Mouse (Mus musculus) forebrain, embryonic 10.5 days (tissue): Measurements from ENCODE around the gene H2-Eb1. TPM values are rescaled to one million over a fixed set of nuclear protein-coding genes. Genes with fewer than 3 reads are reported as not detected.

Experiments
- DNase-seq: peaks from one replicate; pipeline ENCODE4 v3.0.0-alpha.2; 2017; ENCODE audit warnings: low spot score; ENCODE audit errors: extremely low spot score
- H3K27ac ChIP-seq: fragments of 300-500 bp; sonication (generic); 2 replicates; pipeline ENCODE4 v1.5.1; 2016; ENCODE audit warnings: mild to moderate bottlenecking
- H3K27me3 ChIP-seq: fragments of 300-500 bp; sonication (generic); 2 replicates; pipeline ENCODE4 v1.6.1; 2016; ENCODE audit warnings: mild to moderate bottlenecking; ENCODE audit not compliant: poor library complexity, severe bottlenecking
- H3K36me3 ChIP-seq: fragments of 300-500 bp; sonication (generic); replicated peaks from 2 replicates; pipeline ENCODE4 v1.6.1; 2016; ENCODE audit warnings: mild to moderate bottlenecking, moderate library complexity
- H3K4me1 ChIP-seq: fragments of 300-500 bp; sonication (generic); 2 replicates; pipeline ENCODE4 v1.6.1; 2016
- H3K4me3 ChIP-seq: fragments of 300-500 bp; sonication (generic); 2 replicates; pipeline ENCODE4 v1.5.1; 2016; ENCODE audit warnings: mild to moderate bottlenecking, moderate library complexity
- H3K9me3 ChIP-seq: fragments of 300-500 bp; sonication (generic); 2 replicates; pipeline ENCODE4 v1.6.1; 2016; ENCODE audit warnings: mild to moderate bottlenecking, moderate library complexity
- WGBS: fragments of 180-500 bp; shearing (Covaris S2); methylation state at CpG from one replicate; pipeline ENCODE4 v1.1.7; 2016; 5-methylcytosine and 5-hydroxymethylcytosine counted together
- polyA plus RNA-seq: library from polyadenylated mRNA; unstranded; fragments of >200 nt; fragmentation: Nextera tagmentation; extraction: Ambion mirVana; gene quantifications from 2 replicates; pipeline ENCODE4 v1.2.1, GENCODE M21; 2016

Gene H2-Eb1
- 0.54 and 1.0 TPM in 2 replicates for polyA plus RNA-seq

DNA sequence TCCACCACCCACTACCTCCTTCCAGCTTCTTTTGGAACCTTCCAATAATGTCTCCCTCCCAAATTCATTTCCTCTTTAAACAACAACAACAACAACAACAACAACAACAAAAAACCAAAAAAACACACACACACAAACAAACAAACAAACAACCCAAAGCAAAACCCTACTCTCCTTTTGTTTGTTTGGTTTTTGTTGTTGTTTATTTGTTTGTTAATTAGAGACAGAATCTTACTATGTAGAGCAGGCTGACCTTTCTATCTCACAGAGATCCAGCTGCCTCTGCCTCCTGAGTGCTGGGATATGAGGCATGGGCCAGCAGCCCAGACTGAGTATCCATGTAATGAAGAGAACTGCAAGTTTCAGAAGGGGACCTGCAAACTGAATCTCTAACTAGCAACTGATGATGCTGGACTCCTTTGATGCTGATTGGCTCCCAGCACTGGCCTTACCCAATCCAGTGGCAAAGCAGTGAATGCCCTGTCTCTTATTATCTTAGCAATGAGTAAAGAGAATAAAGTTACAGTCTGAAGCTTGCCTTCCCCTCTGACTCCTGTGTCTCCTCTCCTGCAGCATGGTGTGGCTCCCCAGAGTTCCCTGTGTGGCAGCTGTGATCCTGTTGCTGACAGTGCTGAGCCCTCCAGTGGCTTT lies at the start of gene H2-Eb1:
Gene H2-Eb1 (plus strand): TSS at position 488 of the 651 bp plus-strand sequence.
- Histone ChIP-seq H3K9me3 (no peaks in the 10 kb centered on the region), H3K27me3 (peaks cover 11% of the 10 kb centered on the region), H3K4me3 (no peak within 1 kb of the TSS), H3K36me3 (no peaks in the 10 kb centered on the region), H3K27ac (no peak within 1 kb of the TSS), H3K4me1 (peaks cover 11% of the 10 kb centered on the region)
- peak; percentile 61 for DNase-seq

DNA sequence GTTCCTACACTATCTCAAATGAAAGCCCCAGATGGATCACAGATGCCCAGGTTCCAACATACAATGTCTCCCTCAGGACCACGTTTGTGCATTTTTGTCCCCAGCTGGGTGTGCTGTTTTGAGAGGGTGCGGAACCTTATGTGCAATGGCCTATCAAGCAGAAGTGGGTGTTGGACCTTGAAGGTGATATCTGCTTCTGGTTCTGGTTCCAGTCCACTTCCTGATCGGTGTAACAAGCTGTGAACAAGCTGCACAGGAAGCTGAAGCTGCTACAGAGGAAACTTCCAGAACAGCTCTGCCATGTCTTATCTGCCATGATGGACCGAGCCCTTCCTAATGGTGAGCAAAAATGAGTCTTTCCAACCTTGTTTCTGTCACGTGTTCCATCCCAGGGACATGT lies 49.2 kb upstream of the H2-Eb1 start:
- Histone ChIP-seq H3K9me3 (no peaks in the 10 kb centered on the region), H3K27me3 (no peaks in the 10 kb centered on the region; the same call in 1 of the 2 replicates), H3K4me1 (no peaks in the 10 kb centered on the region), H3K4me3 (no peak overlapping the region), H3K36me3 (no peaks in the 10 kb centered on the region), H3K27ac (no peak overlapping the region)
- no peak for DNase-seq
- WGBS: 82% methylated on average over 5 of the region's 5 CpGs

DNA sequence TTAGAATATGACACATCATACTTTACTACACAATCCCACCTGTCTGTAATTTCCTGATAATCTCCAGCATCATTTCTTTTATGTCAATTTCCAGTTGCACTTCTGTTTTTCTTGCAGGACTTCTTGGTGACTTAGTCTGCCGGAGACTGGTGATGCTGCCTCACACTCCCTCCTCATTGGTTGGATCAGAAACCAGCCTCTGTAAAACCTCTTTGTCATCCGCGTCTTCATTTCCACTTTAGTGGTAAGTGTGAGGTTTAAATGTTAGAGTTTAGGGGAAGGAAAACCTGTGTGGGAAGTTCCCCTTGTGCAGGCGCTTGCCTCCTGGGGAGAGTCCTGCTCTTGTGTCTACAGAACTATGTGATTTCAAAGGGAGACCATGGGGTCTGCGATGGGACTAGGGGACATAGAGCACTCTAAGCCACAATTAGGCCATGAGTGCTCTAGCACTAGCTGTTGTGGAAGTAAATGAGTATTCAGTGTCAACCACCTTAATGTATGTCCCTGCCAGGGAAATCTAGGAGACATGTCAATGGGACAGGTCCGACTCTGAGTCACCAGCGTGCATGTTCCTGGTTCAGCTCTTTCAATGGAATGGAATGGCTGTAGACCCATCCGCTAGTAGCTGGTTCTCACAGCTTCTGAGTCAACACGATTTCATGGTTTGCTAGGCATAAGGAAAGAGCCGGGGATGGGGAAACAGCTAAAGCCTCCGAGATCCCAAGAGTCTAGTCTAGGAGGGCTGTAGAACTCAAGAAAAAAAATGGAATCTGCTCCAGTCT lies 47.9 kb upstream of the H2-Eb1 start, which contains the start of gene H2-Ab1:
Gene H2-Ab1 (plus strand): TSS at position 96 of the 782 bp plus-strand sequence.
- Histone ChIP-seq H3K9me3 (no peaks in the 10 kb centered on the region), H3K27ac (no peak within 1 kb of the TSS), H3K4me3 (no peak within 1 kb of the TSS), H3K4me1 (peaks cover 1% of the 10 kb centered on the region; the same call in 1 of the 2 replicates), H3K27me3 (peaks cover 12% of the 10 kb centered on the region), H3K36me3 (no peaks in the 10 kb centered on the region)
- DNase-seq: no peak
- WGBS: 74% methylated on average over 11 of the region's 11 CpGs

DNA sequence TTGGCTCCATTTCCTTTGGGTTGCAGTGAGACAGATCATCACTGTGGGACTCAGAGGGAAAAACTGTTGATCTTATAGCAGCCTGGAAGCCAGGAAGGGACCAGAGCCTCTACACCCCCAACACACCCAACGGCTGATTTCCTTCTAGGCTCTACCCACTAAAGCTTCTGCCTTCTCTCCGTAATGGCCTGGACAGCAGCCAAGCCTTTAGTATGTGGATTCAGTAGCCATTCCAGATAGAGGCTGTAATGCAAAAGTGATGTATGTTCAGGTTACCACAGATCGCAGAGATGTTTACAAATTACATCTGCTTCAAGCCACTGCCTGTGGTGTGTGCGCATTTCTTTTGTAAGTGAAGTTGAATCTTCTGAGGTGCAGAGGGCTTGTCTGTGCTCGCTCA lies 45.1 kb upstream of the H2-Eb1 start:
- Histone ChIP-seq H3K4me1 (peaks cover 28% of the 10 kb centered on the region), H3K9me3 (no peaks in the 10 kb centered on the region), H3K27ac (no peak overlapping the region), H3K36me3 (no peaks in the 10 kb centered on the region), H3K27me3 (peaks cover 38% of the 10 kb centered on the region), H3K4me3 (no peak overlapping the region)
- DNase-seq: no peak
- 87% methylated on average over 5 of the region's 5 CpGs for WGBS

DNA sequence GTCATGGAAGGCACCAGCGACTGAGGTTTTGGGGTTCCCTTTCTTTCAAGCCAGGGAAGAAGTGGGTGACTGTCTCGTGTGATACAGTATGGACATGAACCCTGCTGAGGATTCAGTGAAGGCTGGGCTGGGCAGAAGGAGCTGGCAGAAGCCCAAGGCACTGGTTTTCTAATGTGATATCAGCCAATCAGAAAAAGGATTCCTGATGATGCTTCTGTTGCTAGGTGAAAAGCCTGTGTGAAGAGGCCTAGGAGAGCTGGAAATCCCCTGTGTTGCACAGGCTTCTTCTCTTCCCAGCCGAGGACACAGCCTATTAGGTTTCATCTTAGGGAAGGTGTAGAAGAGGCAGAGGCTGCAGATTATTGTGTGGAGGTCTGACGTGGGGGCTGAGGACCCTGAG lies 44.2 kb upstream of the H2-Eb1 start:
- Histone ChIP-seq H3K27me3 (peaks cover 40% of the 10 kb centered on the region), H3K4me1 (peaks cover 28% of the 10 kb centered on the region), H3K36me3 (no peaks in the 10 kb centered on the region), H3K4me3 (no peak overlapping the region), H3K27ac (no peak overlapping the region), H3K9me3 (no peaks in the 10 kb centered on the region)
- DNase-seq: no peak
- 27% methylated on average over 4 of the region's 4 CpGs for WGBS

DNA sequence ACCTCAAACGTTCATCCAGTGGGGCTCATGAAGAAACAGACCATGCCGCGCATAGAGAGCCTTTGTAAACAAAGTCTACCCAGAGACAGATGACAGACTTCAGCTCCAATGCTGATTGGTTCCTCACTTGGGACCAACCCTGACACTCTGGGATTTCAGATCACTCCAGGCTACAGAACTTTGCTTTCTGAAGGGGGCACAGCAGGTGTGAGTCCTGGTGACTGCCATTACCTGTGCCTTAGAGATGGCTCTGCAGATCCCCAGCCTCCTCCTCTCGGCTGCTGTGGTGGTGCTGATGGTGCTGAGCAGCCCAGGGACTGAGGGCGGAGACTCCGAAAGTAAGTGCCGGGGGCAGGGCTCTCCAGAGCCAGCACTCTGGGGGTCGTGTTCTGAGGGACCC lies 42.6 kb upstream of the H2-Eb1 start:
- peak; percentile 80 for DNase-seq
- Histone ChIP-seq H3K27me3 (peaks cover 40% of the 10 kb centered on the region), H3K9me3 (no peaks in the 10 kb centered on the region), H3K4me3 (peak overlapping the region; percentile 70), H3K36me3 (no peaks in the 10 kb centered on the region), H3K4me1 (peaks cover 28% of the 10 kb centered on the region), H3K27ac (peak overlapping the region; percentile 51; the same call in 1 of the 2 replicates)
- under 1% methylated on average over 8 of the region's 8 CpGs for WGBS

DNA sequence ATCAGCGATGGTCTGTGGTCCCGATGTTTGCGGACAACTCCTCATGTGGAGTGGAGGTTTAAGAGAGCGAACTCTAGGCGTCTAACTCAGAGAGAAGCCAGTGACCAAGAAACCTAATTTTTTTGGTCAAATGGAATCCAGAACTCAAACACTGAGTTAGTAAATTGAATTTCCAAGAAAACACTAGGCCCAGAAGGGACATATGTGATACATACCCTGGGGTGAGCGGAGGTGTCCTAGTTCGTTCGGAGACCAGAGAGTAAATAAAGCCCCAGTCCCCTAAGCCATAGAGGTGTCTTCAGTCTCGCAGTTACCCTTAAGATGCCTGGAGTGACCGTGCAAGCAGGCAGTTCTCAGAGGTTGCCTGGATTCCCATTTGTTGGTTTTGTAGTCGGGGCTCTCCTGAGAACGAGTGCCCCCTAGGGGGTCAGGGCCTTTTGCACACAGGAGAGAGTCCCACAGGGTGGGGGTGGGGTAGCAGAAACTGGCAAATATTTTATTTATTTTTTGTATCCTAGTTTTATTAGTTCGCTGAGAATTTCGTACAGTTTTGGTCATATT lies 41.8 kb upstream of the H2-Eb1 start:
- peaks cover 40% of the 10 kb centered on the region for H3K27me3 ChIP-seq
- WGBS: 3% methylated on average over 14 of the region's 14 CpGs
- peak; percentile 42 for DNase-seq
- 0 out of 2 replicates have a peak overlapping the region, but pooled peaks have one; percentile 7 for H3K27ac ChIP-seq
- H3K36me3 ChIP-seq: no peaks in the 10 kb centered on the region
- H3K9me3 ChIP-seq: no peaks in the 10 kb centered on the region
- H3K4me1 ChIP-seq: peaks cover 28% of the 10 kb centered on the region
- peak overlapping the region; percentile 70 for H3K4me3 ChIP-seq

DNA sequence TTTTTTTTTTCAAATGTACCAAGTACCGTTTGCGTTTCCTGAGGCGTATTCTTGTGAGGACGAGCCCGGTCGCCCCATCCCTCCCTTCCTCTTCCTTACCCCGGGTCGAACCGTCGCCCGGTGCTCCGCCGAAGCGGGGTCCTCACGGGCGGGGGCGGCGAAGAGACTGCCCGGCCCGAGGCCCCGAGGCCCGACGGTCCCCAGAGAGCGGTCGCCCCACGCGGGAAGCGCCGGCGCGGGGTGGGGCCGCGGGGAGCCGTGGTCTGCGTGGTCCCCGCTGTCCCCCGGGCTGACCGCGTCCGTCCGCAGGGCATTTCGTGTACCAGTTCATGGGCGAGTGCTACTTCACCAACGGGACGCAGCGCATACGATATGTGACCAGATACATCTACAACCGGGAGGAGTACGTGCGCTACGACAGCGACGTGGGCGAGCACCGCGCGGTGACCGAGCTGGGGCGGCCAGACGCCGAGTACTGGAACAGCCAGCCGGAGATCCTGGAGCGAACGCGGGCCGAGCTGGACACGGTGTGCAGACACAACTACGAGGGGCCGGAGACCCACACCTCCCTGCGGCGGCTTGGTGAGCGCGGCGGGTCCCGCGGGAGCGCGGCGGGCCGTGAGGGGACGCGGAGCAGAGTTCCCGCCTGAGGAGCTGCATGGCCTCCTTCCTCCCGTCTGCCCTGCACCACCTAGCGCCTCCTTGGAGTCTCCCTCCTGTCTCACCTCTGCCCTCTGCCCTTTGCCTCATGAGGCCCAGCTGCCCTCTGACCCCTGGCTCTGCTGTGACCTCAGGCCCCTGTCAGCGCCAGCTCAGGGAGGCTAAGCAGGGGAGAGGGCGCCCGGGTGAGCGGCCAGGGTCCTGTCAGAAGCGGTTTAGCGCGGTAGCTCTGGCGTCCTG lies 41.0 kb upstream of the H2-Eb1 start:
- Histone ChIP-seq H3K9me3 (no peaks in the 10 kb centered on the region), H3K4me1 (peaks cover 28% of the 10 kb centered on the region), H3K4me3 (peak overlapping the region; percentile 70), H3K27me3 (peaks cover 40% of the 10 kb centered on the region), H3K27ac (peak overlapping the region; percentile 84), H3K36me3 (no peaks in the 10 kb centered on the region)
- peak; percentile 66 for DNase-seq
- WGBS: under 1% methylated on average over 82 of the region's 93 CpGs

DNA sequence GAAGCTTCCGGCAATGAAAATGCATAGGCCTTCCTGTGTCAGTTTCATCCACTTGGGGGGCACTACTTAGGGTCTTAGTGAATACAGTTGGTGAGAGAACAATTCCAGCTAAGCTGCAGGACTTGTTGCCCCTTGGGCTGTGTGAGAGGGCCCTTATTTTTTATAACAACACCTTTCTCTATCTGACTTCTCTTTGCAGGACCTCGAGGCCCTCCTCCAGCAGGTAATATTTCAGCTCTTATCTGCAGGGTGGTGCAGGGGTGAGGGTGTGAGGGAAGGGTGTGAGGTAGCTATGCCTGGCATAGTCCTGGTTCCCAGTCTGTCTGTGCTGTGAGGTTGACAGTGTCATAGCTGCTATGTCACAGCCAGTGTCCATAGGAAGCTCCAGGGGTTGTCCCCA lies 37.4 kb upstream of the H2-Eb1 start:
- H3K36me3 ChIP-seq: no peaks in the 10 kb centered on the region
- WGBS: 85% methylated on average over 2 of the region's 2 CpGs
- no peak overlapping the region for H3K4me3 ChIP-seq
- peaks cover 23% of the 10 kb centered on the region for H3K4me1 ChIP-seq
- peaks cover 25% of the 10 kb centered on the region for H3K27me3 ChIP-seq
- H3K27ac ChIP-seq: no peak overlapping the region
- DNase-seq: no peak
- H3K9me3 ChIP-seq: no peaks in the 10 kb centered on the region

DNA sequence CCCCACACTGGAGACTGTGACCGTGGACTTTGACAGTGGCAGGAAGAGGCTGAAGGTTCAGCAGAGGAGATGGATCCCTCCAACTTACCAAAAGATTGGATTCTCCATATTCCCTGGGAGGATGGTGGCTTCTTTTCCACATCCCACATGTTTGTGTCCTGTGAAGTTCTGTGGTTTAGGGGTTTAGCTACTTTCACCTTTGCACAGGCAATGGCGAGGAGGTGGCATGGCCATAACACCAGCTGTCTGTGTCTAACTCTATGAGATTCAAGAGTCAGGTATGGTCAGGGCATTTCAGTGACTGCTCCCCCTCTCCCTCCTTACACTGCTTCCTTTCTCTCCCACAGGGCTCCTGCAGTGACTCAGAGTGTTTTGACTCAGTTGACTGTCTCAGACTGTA lies 36.9 kb upstream of the H2-Eb1 start:
- no peak for DNase-seq
- peaks cover 18% of the 10 kb centered on the region for H3K4me1 ChIP-seq
- no peak overlapping the region for H3K27ac ChIP-seq
- H3K36me3 ChIP-seq: no peaks in the 10 kb centered on the region
- 94% methylated on average over 2 of the region's 2 CpGs for WGBS
- H3K4me3 ChIP-seq: no peak overlapping the region
- H3K9me3 ChIP-seq: no peaks in the 10 kb centered on the region
- H3K27me3 ChIP-seq: peaks cover 20% of the 10 kb centered on the region

DNA sequence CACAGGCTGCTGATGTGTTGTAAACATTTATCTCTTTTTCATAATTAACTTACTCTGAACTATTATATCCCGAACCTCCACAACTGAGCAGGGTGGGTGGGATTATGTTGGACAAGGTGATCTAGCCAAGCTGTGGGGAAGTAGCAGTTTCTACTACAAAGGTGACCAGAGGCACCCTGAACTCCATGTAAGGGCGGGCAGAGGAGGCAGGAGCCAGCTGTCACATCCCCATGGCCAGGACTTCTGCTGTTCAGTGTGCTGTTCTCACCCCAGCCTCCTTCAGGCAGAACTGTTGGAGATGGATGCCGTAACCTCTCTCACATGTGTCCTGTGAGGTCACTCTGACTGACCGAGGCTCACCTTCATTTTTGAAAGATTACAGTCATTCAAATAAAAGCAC lies 35.9 kb upstream of the H2-Eb1 start:
- Histone ChIP-seq H3K27ac (no peak overlapping the region), H3K36me3 (no peaks in the 10 kb centered on the region), H3K4me1 (peaks cover 7% of the 10 kb centered on the region), H3K4me3 (no peak overlapping the region), H3K9me3 (no peaks in the 10 kb centered on the region), H3K27me3 (peaks cover 9% of the 10 kb centered on the region)
- DNase-seq: no peak
- WGBS: 81% methylated on average over 4 of the region's 4 CpGs

DNA sequence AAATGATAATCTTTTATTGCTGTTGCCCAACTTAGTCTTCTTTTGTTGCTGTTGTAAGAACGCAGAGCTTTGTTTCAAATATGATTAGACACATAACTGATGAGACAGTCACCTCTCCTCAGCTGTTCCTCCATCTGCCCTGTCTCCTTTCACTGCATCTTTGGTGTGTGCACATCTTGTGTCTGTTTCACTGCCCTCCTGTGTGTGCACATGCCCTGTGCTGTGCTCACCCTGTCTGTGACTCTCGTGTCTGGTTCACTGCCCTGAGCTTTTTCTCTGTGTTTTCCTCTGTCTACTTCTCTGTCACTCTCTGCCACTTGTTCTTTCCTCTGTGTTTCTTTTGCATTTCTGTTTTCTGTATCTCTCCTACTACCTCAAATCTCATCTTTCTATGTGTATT lies 35.4 kb upstream of the H2-Eb1 start:
- Histone ChIP-seq H3K27ac (no peak overlapping the region), H3K36me3 (no peaks in the 10 kb centered on the region), H3K27me3 (peaks cover 5% of the 10 kb centered on the region), H3K9me3 (no peaks in the 10 kb centered on the region), H3K4me3 (no peak overlapping the region), H3K4me1 (peaks cover 3% of the 10 kb centered on the region)
- DNase-seq: no peak
- 91% methylated on average over 2 of the region's 2 CpGs for WGBS
